Mouse (Mus musculus) spleen, postnatal 36 days (tissue): ENCODE data around the gene Pkp1.

Source experiments
- DNase-seq, 2 experiments: peaks; one replicate each; pipeline ENCODE4 v3.0.0; 2022; ENCODE audit warnings: low spot score in 2 of 2, mixed read lengths in 1 of 2

Pkp1 gene

GRCm38 (mm10) chr1:135918644-135919407 lies at the start of gene Pkp1:
Pkp1 (minus strand) TSS chr1:135919207.
- DNase-seq = no peak

- no peak for DNase-seq
These were observed 48.7 kb upstream of the Pkp1 start for GRCm38 (mm10) chr1:135967739-135968138.

- no peak for DNase-seq
These were observed 45.6 kb upstream of the Pkp1 start for GRCm38 (mm10) chr1:135964561-135964960.

- DNase-seq = no peak
These were observed 44.2 kb upstream of the Pkp1 start for GRCm38 (mm10) chr1:135963177-135963576.

- no peak for DNase-seq
These were observed 39.5 kb upstream of the Pkp1 start for GRCm38 (mm10) chr1:135958483-135958882.

GRCm38 (mm10) chr1:135948871-135949270 lies 29.9 kb upstream of the Pkp1 start:
- DNase-seq = no peak

GRCm38 (mm10) chr1:135946247-135946646 lies 27.2 kb upstream of the Pkp1 start:
- no peak for DNase-seq

GRCm38 (mm10) chr1:135945711-135946110 lies 26.7 kb upstream of the Pkp1 start:
- peak; percentile 14 to 25 for DNase-seq

- peak; percentile 64 to 77 for DNase-seq
These were observed 25.7 kb upstream of the Pkp1 start for GRCm38 (mm10) chr1:135944526-135945259.

GRCm38 (mm10) chr1:135943713-135944112 lies 24.7 kb upstream of the Pkp1 start:
- no peak for DNase-seq

GRCm38 (mm10) chr1:135942116-135942515 lies 23.1 kb upstream of the Pkp1 start:
- DNase-seq = no peak

GRCm38 (mm10) chr1:135941259-135942006 lies 22.4 kb upstream of the Pkp1 start:
- DNase-seq = peak; percentile 39 to 58

GRCm38 (mm10) chr1:135936091-135936490 lies 17.1 kb upstream of the Pkp1 start:
- DNase-seq = no peak

GRCm38 (mm10) chr1:135933704-135934293 lies 14.8 kb upstream of the Pkp1 start:
- DNase-seq = no peak

- DNase-seq = peak; percentile 5 to 13
These were observed 10.9 kb upstream of the Pkp1 start for GRCm38 (mm10) chr1:135929876-135930275.

GRCm38 (mm10) chr1:135925848-135926247 lies 6.8 kb upstream of the Pkp1 start:
- DNase-seq = no peak

GRCm38 (mm10) chr1:135924377-135924994 lies 5.5 kb upstream of the Pkp1 start:
- DNase-seq = no peak

GRCm38 (mm10) chr1:135923229-135923628 lies 4.2 kb upstream of the Pkp1 start:
- DNase-seq = no peak

GRCm38 (mm10) chr1:135917206-135917605 lies 1.8 kb downstream of the Pkp1 start:
- DNase-seq = no peak

- no peak for DNase-seq
These were observed 2.4 kb downstream of the Pkp1 start for GRCm38 (mm10) chr1:135916486-135917058.

GRCm38 (mm10) chr1:135913657-135914056 lies 5.3 kb downstream of the Pkp1 start:
- DNase-seq = no peak
